Mouse (Mus musculus) neural tube, embryonic 11.5 days (tissue): ENCODE results near the gene Skap2. TPM values are rescaled to one million over a fixed set of nuclear protein-coding genes. Genes with fewer than 3 reads are reported as not detected.

Experiments used
- ATAC-seq: fragments of 200-750 bp; cut with Nextera tagmentation; 2 replicates; pipeline ENCODE4 v1.8.0; 2017; ENCODE audit warnings: moderate number of reproducible peaks, mild to moderate bottlenecking, moderate TSS enrichment, moderate library complexity; ENCODE audit not compliant: insufficient read depth, low FRiP score, low TSS enrichment
- DNase-seq: peaks from one replicate; pipeline ENCODE4 v3.0.0-alpha.2; 2015; ENCODE audit warnings: low spot score
- H3K27ac ChIP-seq: fragments of 300-500 bp; sonication (generic); 2 replicates; pipeline ENCODE4 v1.5.1; 2014; ENCODE audit warnings: low read depth, mild to moderate bottlenecking, low read length
- H3K27me3 ChIP-seq: fragments of 300-500 bp; sonication (generic); 2 replicates; pipeline ENCODE4 v1.6.1; 2014; ENCODE audit warnings: mild to moderate bottlenecking, low read length, mixed read lengths; ENCODE audit not compliant: control insufficient read depth, insufficient read depth
- H3K36me3 ChIP-seq: fragments of 300-500 bp; sonication (generic); 2 replicates; pipeline ENCODE4 v1.6.1; 2014; ENCODE audit warnings: mild to moderate bottlenecking, low read length, moderate library complexity, mixed read lengths; ENCODE audit not compliant: control insufficient read depth, insufficient read depth
- H3K4me1 ChIP-seq: fragments of 300-500 bp; sonication (generic); 2 replicates; pipeline ENCODE4 v1.6.1; 2014; ENCODE audit warnings: low read length, mixed read lengths; ENCODE audit not compliant: control insufficient read depth, insufficient read depth
- H3K4me2 ChIP-seq: fragments of 300-500 bp; sonication (generic); 2 replicates; pipeline ENCODE4 v1.6.1; 2014; ENCODE audit warnings: low read depth, mild to moderate bottlenecking, moderate library complexity
- H3K4me3 ChIP-seq: fragments of 300-500 bp; sonication (generic); 2 replicates; pipeline ENCODE4 v1.5.1; 2014; ENCODE audit warnings: low read depth, low read length
- H3K9ac ChIP-seq: fragments of 300-500 bp; sonication (generic); 2 replicates; pipeline ENCODE4 v1.6.1; 2014; ENCODE audit warnings: mild to moderate bottlenecking, low read length
- H3K9me3 ChIP-seq: fragments of 300-500 bp; sonication (generic); 2 replicates; pipeline ENCODE4 v1.6.1; 2016; ENCODE audit warnings: low read length; ENCODE audit not compliant: control insufficient read depth
- WGBS: fragments of 180-500 bp; shearing (Covaris S2); extraction: QIAGEN DNeasy Blood & Tissue Kit; methylation state at CpG from one replicate; pipeline ENCODE4 v1.1.7; 2014; 5-methylcytosine and 5-hydroxymethylcytosine counted together
- polyA plus RNA-seq: library from polyadenylated mRNA; unstranded; fragments of >200 nt; fragmentation: Nextera tagmentation; extraction: Ambion mirVana; gene quantifications from 2 replicates; pipeline ENCODE4 v1.2.1, GENCODE M21; 2014

Gene Skap2
- polyA plus RNA-seq, 1 experiment from 2014 or later: 71.8 TPM

GRCm38 (mm10) chr6:52028131-52028530 lies 15.8 kb upstream of the Skap2 start:
- no peak for ATAC-seq

GRCm38 (mm10) chr6:52027181-52027580 lies 14.8 kb upstream of the Skap2 start:
- ATAC-seq (no peak), DNase-seq (no peak)
- Histone ChIP-seq H3K36me3 (no peaks in the 10 kb centered on the region), H3K4me2 (no peak overlapping the region), H3K4me1 (no peaks in the 10 kb centered on the region), H3K27ac (no peak overlapping the region), H3K9ac (no peak overlapping the region), H3K9me3 (no peaks in the 10 kb centered on the region), H3K27me3 (no peaks in the 10 kb centered on the region), H3K4me3 (no peak overlapping the region)
- 84% methylated on average over 4 of the region's 4 CpGs for whole genome bisulfite sequencing

More at GRCm38 (mm10) chr6:52028131-52028530, 15.8 kb upstream of the Skap2 start:
- no peak overlapping the region for H3K4me3 ChIP-seq
- WGBS: 87% methylated on average over 6 of the region's 7 CpGs
- no peaks in the 10 kb centered on the region for H3K36me3 ChIP-seq
- no peak overlapping the region for H3K4me2 ChIP-seq
- H3K9me3 ChIP-seq: no peaks in the 10 kb centered on the region
- H3K27me3 ChIP-seq: no peaks in the 10 kb centered on the region
- no peak overlapping the region for H3K27ac ChIP-seq
- no peak overlapping the region for H3K9ac ChIP-seq
- no peaks in the 10 kb centered on the region for H3K4me1 ChIP-seq
- no peak for DNase-seq

GRCm38 (mm10) chr6:52026281-52026680 lies 13.9 kb upstream of the Skap2 start:
- H3K36me3 ChIP-seq: no peaks in the 10 kb centered on the region
- 86% methylated on average over 11 of the region's 11 CpGs for WGBS
- no peak overlapping the region for H3K27ac ChIP-seq
- no peak overlapping the region for H3K9ac ChIP-seq
- H3K27me3 ChIP-seq: no peaks in the 10 kb centered on the region
- DNase-seq (no peak), ATAC-seq (no peak)
- H3K9me3 ChIP-seq: no peaks in the 10 kb centered on the region
- no peak overlapping the region for H3K4me2 ChIP-seq
- H3K4me3 ChIP-seq: no peak overlapping the region
- H3K4me1 ChIP-seq: no peaks in the 10 kb centered on the region

GRCm38 (mm10) chr6:52024730-52025129 lies 12.4 kb upstream of the Skap2 start:
- WGBS: 62% methylated on average over 5 of the region's 5 CpGs
- Histone ChIP-seq H3K27me3 (no peaks in the 10 kb centered on the region), H3K4me2 (no peak overlapping the region), H3K4me3 (no peak overlapping the region), H3K9ac (no peak overlapping the region), H3K9me3 (no peaks in the 10 kb centered on the region), H3K36me3 (no peaks in the 10 kb centered on the region), H3K4me1 (no peaks in the 10 kb centered on the region), H3K27ac (no peak overlapping the region)
- DNase-seq: no peak
- ATAC-seq: no peak

GRCm38 (mm10) chr6:52022363-52022762 lies 10.0 kb upstream of the Skap2 start:
- Histone ChIP-seq H3K27ac (no peak overlapping the region), H3K36me3 (no peaks in the 10 kb centered on the region), H3K27me3 (no peaks in the 10 kb centered on the region), H3K4me1 (no peaks in the 10 kb centered on the region), H3K9me3 (no peaks in the 10 kb centered on the region), H3K9ac (no peak overlapping the region), H3K4me3 (no peak overlapping the region), H3K4me2 (no peak overlapping the region)
- 50% methylated on average over 5 of the region's 5 CpGs for WGBS
- ATAC-seq: no peak
- DNase-seq: no peak

GRCm38 (mm10) chr6:52020276-52020675 lies 7.9 kb upstream of the Skap2 start:
- H3K4me1 ChIP-seq: no peaks in the 10 kb centered on the region
- H3K4me2 ChIP-seq: no peak overlapping the region
- H3K9ac ChIP-seq: no peak overlapping the region
- H3K4me3 ChIP-seq: no peak overlapping the region
- H3K27me3 ChIP-seq: no peaks in the 10 kb centered on the region
- DNase-seq (no peak), ATAC-seq (no peak)
- WGBS: 89% methylated on average over 5 of the region's 5 CpGs
- H3K9me3 ChIP-seq: no peaks in the 10 kb centered on the region
- no peak overlapping the region for H3K27ac ChIP-seq
- no peaks in the 10 kb centered on the region for H3K36me3 ChIP-seq

GRCm38 (mm10) chr6:52013245-52013945 lies 1.0 kb upstream of the Skap2 start:
- ATAC-seq: no peak
- 12% methylated on average over 3 of the region's 3 CpGs for WGBS
- H3K9me3 ChIP-seq: no peaks in the 10 kb centered on the region
- H3K9ac ChIP-seq: peak overlapping the region; percentile 50
- H3K4me1 ChIP-seq: peaks cover 26% of the 10 kb centered on the region
- peak overlapping the region; percentile 58 for H3K4me2 ChIP-seq
- no peaks in the 10 kb centered on the region for H3K36me3 ChIP-seq
- peak overlapping the region; percentile 70 for H3K4me3 ChIP-seq
- H3K27ac ChIP-seq: no peak overlapping the region
- no peak for DNase-seq
- no peaks in the 10 kb centered on the region for H3K27me3 ChIP-seq

- Histone ChIP-seq H3K27me3 (no peaks in the 10 kb centered on the region), H3K36me3 (no peaks in the 10 kb centered on the region), H3K4me2 (peak overlapping the region; percentile 58), H3K9me3 (no peaks in the 10 kb centered on the region), H3K4me1 (peaks cover 36% of the 10 kb centered on the region), H3K27ac (peak overlapping the region; percentile 50; the same call in 1 of the 2 replicates), H3K9ac (peak overlapping the region; percentile 51), H3K4me3 (peak overlapping the region; percentile 70)
- ATAC-seq (peak; percentile 90), DNase-seq (no peak)
- 8% methylated on average over 26 of the region's 26 CpGs for WGBS
These were observed 565 bp downstream of the Skap2 start for GRCm38 (mm10) chr6:52011559-52012408.
